9 mouse cellular contexts compared by ENCODE assay signal in genomic region chr17:27558845-27559244, GRCm38 (mm10). TPM values are rescaled to one million over a fixed set of nuclear protein-coding genes. Genes with fewer than 3 reads are reported as not detected.
DNase-seq lines count a peak whose midpoint lies in the region; ATAC-seq and TF ChIP-seq lines count a peak whose summit lies in the region.
"Had no signal": no experiment of that assay in that cellular context is flagged by ENCODE, and none has a peak within 500 bp of the region (broad histone marks: within the 10 kb centered on the region; RNA-seq: fewer than 3 reads in every experiment).

No protein-coding gene starts in this region.

- no peaks in the 10 kb centered on the region for H3K9me3 ChIP-seq in heart, embryonic 16.5 days (replicated peaks; ENCODE audit: control insufficient read depth, low read length)
- H3K9me3 ChIP-seq in hindbrain, postnatal 0 days (ENCODE audit: low read length), result no peaks in the 10 kb centered on the region
- no peaks in the 10 kb centered on the region for H3K9me3 ChIP-seq in midbrain, embryonic 16.5 days (replicated peaks; ENCODE audit: control insufficient read depth, low read length, poor library complexity, severe bottlenecking)

- peaks cover 25% of the 10 kb centered on the region for H3K4me1 ChIP-seq in heart, embryonic 16.5 days (ENCODE audit: control insufficient read depth, insufficient read depth, low read length)
- H3K4me1 ChIP-seq in bone marrow, adult 2 months (ENCODE audit: control insufficient read depth, insufficient read depth, low read length), result peaks cover 7% of the 10 kb centered on the region
- H3K4me1 ChIP-seq in hindbrain, postnatal 0 days (ENCODE audit: insufficient read depth, low read length), result peaks cover 15% of the 10 kb centered on the region
- peaks cover 31% of the 10 kb centered on the region for H3K4me1 ChIP-seq in midbrain, embryonic 16.5 days (ENCODE audit: control insufficient read depth, insufficient read depth, low read length)

- ATAC-seq in heart, embryonic 16.5 days (replicated peaks; ENCODE audit: extremely low read depth, insufficient read depth, low FRiP score), result no peak
- no peak for ATAC-seq in hindbrain, postnatal 0 days
- ATAC-seq in midbrain, embryonic 16.5 days, result no peak

- H3K36me3 ChIP-seq in heart, embryonic 16.5 days (ENCODE audit: control insufficient read depth, insufficient read depth), result no peaks in the 10 kb centered on the region
- H3K36me3 ChIP-seq in hindbrain, postnatal 0 days (ENCODE audit: insufficient read depth, low read length), result no peaks in the 10 kb centered on the region
- peaks cover 4% of the 10 kb centered on the region for H3K36me3 ChIP-seq in midbrain, embryonic 16.5 days (ENCODE audit: control insufficient read depth, insufficient read depth, low read length)

- 27% methylated on average over 5 of the region's 5 CpGs for WGBS in heart, embryonic 16.5 days
- 13% methylated on average over 5 of the region's 5 CpGs for WGBS in bone marrow, adult 2 months
- WGBS in hindbrain, postnatal 0 days, result 20% methylated on average over 5 of the region's 5 CpGs
- WGBS in midbrain, embryonic 16.5 days, result 13% methylated on average over 5 of the region's 5 CpGs

- no peak for DNase-seq in heart, adult 9 months (ENCODE audit: low spot score in 2 of 2)
- no peak for DNase-seq in hindbrain, postnatal 0 days (ENCODE audit: low spot score)
- no peak for DNase-seq in urinary bladder, adult 2 months (ENCODE audit: low spot score)
- no peak for DNase-seq in right cerebral cortex, adult 18-20 months
- DNase-seq in kidney, postnatal 10 days, result no peak
- DNase-seq: right cerebral cortex, postnatal 25 days had no signal

- H3K4me3 ChIP-seq in heart, embryonic 16.5 days (ENCODE audit: low read length), result peak overlapping the region; percentile 85
- H3K4me3 ChIP-seq in bone marrow, adult 2 months (replicated peaks; ENCODE audit: control insufficient read depth, low read depth, low read length), result peak overlapping the region; percentile 25
- H3K4me3 ChIP-seq in hindbrain, postnatal 0 days (ENCODE audit: low read length), result no peak overlapping the region
- H3K4me3 ChIP-seq in midbrain, embryonic 16.5 days (ENCODE audit: low read depth, low read length), result no peak overlapping the region

- TF ChIP-seq POLR2A in bone marrow, adult 2 months (IDR thresholded peaks at IDR 0.05; ENCODE audit: borderline replicate concordance, control insufficient read depth, low read depth, low read length), result no peak

- H3K9ac ChIP-seq in heart, embryonic 16.5 days (ENCODE audit: low read length), result peak overlapping the region; percentile 92
- H3K9ac ChIP-seq in hindbrain, postnatal 0 days (replicated peaks; ENCODE audit: low read length), result no peak overlapping the region
- H3K9ac ChIP-seq in midbrain, embryonic 16.5 days (ENCODE audit: low read depth, low read length), result no peak overlapping the region

- no peaks in the 10 kb centered on the region for H3K27me3 ChIP-seq in heart, embryonic 16.5 days (ENCODE audit: control insufficient read depth, insufficient read depth, low read length)
- H3K27me3 ChIP-seq in hindbrain, postnatal 0 days (ENCODE audit: insufficient read depth, low read length), result no peaks in the 10 kb centered on the region
- H3K27me3 ChIP-seq in midbrain, embryonic 16.5 days (ENCODE audit: control insufficient read depth, insufficient read depth, low read depth, low read length), result peaks cover 9% of the 10 kb centered on the region

- no peak for TF ChIP-seq CTCF in bone marrow, adult 2 months (IDR thresholded peaks at IDR 0.05; ENCODE audit: control insufficient read depth, insufficient read depth, low read length)
- no peak for TF ChIP-seq CTCF in hindbrain, postnatal 0 days (IDR thresholded peaks at IDR 0.05; ENCODE audit: low read depth)

- no peak overlapping the region for H3K27ac ChIP-seq in heart, embryonic 16.5 days (ENCODE audit: low read length)
- H3K27ac ChIP-seq in bone marrow, adult 2 months (ENCODE audit: control insufficient read depth, insufficient read depth, low read depth, low read length, poor library complexity), result no peak overlapping the region
- H3K27ac ChIP-seq in hindbrain, postnatal 0 days, result no peak overlapping the region
- no peak overlapping the region for H3K27ac ChIP-seq in midbrain, embryonic 16.5 days (ENCODE audit: low read length)

- H3K4me2 ChIP-seq in heart, embryonic 16.5 days (ENCODE audit: low read depth, low read length), result peak overlapping the region; percentile 96
- peak overlapping the region; percentile 88 for H3K4me2 ChIP-seq in hindbrain, postnatal 0 days (ENCODE audit: low read depth, low read length)
- peak overlapping the region; percentile 76 for H3K4me2 ChIP-seq in midbrain, embryonic 16.5 days (ENCODE audit: low read length)

RNA-seq across cellular contexts. Expression of gene Hmga1, which starts 2.5 kb away (rescaled TPM):
- 135 and 186 TPM in 2 replicates for polyA plus RNA-seq in heart, embryonic 16.5 days (2015; fragmentation: Nextera tagmentation; extraction: Ambion mirVana)
- polyA plus RNA-seq in bone marrow, adult 2 months (2011; ENCODE audit: insufficient read depth, insufficient read length, low replicate concordance, missing spikeins), result 38.0 and 99.4 TPM in 2 replicates
- 142 and 170 TPM in 2 replicates for total RNA-seq in hindbrain, postnatal 0 days (2014; rRNA removed)
- polyA plus RNA-seq in hindbrain, postnatal 0 days (2015; fragmentation: Nextera tagmentation; extraction: Ambion mirVana), result 130 and 145 TPM in 2 replicates
- 124 and 134 TPM in 2 replicates for polyA plus RNA-seq in midbrain, embryonic 16.5 days (2015; fragmentation: Nextera tagmentation; extraction: Ambion mirVana)
- 55.1 and 65.1 TPM in 2 replicates for polyA plus RNA-seq in urinary bladder, adult 2 months (2012; rRNA removed)

RNA-seq across cellular contexts. Expression of gene AI413582, which starts 6.7 kb away (rescaled TPM):
- 22.2 and 22.6 TPM in 2 replicates for polyA plus RNA-seq in heart, embryonic 16.5 days (2015; fragmentation: Nextera tagmentation; extraction: Ambion mirVana)
- polyA plus RNA-seq in bone marrow, adult 2 months (2011; ENCODE audit: insufficient read depth, insufficient read length, low replicate concordance, missing spikeins), result 17.7 and 22.0 TPM in 2 replicates
- 50.2 and 59.6 TPM in 2 replicates for total RNA-seq in hindbrain, postnatal 0 days (2014; rRNA removed)
- 92.7 and 95.3 TPM in 2 replicates for polyA plus RNA-seq in hindbrain, postnatal 0 days (2015; fragmentation: Nextera tagmentation; extraction: Ambion mirVana)
- polyA plus RNA-seq in midbrain, embryonic 16.5 days (2015; fragmentation: Nextera tagmentation; extraction: Ambion mirVana), result 55.4 and 65.8 TPM in 2 replicates
- polyA plus RNA-seq in urinary bladder, adult 2 months (2012; rRNA removed), result 34.8 and 48.7 TPM in 2 replicates

RNA-seq across cellular contexts. Expression of gene Grm4, which starts 37.6 kb away (rescaled TPM):
- 0.25 and 0.30 TPM in 2 replicates for polyA plus RNA-seq in heart, embryonic 16.5 days (2015; fragmentation: Nextera tagmentation; extraction: Ambion mirVana)
- polyA plus RNA-seq in bone marrow, adult 2 months (2011; ENCODE audit: insufficient read depth, insufficient read length, low replicate concordance, missing spikeins), result not detected in 2 replicates
- 34.3 and 38.8 TPM in 2 replicates for total RNA-seq in hindbrain, postnatal 0 days (2014; rRNA removed)
- polyA plus RNA-seq in hindbrain, postnatal 0 days (2015; fragmentation: Nextera tagmentation; extraction: Ambion mirVana), result 8.7 and 10.1 TPM in 2 replicates
- polyA plus RNA-seq in midbrain, embryonic 16.5 days (2015; fragmentation: Nextera tagmentation; extraction: Ambion mirVana), result 7.5 and 11.0 TPM in 2 replicates
- 0.12 and 0.35 TPM in 2 replicates for polyA plus RNA-seq in urinary bladder, adult 2 months (2012; rRNA removed)

Comparison
In these comparisons a context has a peak if more than half of its experiments do, and no peak if none do; other contexts are left out.
1. H3K4me3 ChIP-seq: peak in heart, embryonic 16.5 days (single experiment) and bone marrow, adult 2 months (single experiment); none in hindbrain, postnatal 0 days (single experiment) and midbrain, embryonic 16.5 days (single experiment).
2. Peak in every context shown above with its lines, with median percentiles within 50 percentile points of each other: H3K4me2 ChIP-seq.